Mouse (Mus musculus) liver, embryonic 14 days (tissue): Measurements from ENCODE around the gene Zfp534. TPM values are rescaled to one million over a fixed set of nuclear protein-coding genes. Genes with fewer than 3 reads are reported as not detected.

Experiments
- polyA plus RNA-seq: library from polyadenylated mRNA; depleted of rRNA; stranded (reverse); fragments of >200 nt; gene quantifications from 2 replicates; pipeline ENCODE4 v1.2.3, GENCODE M21; 2012; rRNA removed

Gene Zfp534
- not detected in 2 replicates for polyA plus RNA-seq

DNA sequence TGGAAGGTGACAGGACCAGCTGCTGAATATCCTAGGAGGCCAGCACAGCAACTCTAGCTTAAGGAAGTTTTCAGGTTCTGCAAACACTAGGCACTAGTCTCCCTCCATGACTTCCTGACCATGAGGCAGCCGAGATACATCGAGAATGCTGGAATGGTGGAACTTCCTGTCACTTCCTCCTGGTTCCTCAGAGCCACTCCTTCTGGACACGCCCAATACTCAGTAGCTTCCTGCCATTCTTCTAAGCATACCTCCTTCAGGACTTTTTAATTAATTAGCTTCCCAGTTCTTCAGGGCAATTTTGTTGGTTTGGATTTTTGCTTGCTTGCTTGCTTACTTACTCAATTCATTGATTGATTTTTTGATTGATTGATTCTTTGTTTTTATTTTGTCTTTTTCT, at the start of gene Zfp534:
Gene Zfp534 (minus strand): TSS at position 101 of the 400 bp plus-strand sequence.

DNA sequence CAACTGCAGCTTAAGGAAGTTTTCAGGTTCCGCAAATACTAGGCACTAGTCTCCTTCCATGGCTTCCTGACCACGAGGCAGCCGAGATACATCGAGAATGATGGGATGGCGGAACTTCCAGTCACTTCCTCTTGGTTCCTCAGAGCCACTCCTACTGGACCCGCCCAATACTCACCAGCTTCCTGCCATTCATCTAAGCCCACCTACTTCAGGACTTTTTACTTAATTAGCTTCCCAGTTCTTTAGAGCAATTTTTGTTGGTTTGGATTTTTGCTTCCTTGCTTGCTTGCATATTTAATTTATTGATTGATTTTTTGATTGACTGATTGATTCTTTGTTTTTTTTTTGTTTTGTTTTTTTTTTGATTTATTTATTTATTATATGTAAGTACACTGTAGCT, 59.9 kb downstream of the Zfp534 start, which contains the start of gene Zfp979:
Gene Zfp979 (minus strand): TSS at position 101 of the 400 bp plus-strand sequence.

Other genes starting within 250 kb of the Zfp534 start
- gene Zfp982, start 210.1 kb downstream of the Zfp534 start, polyA plus RNA-seq: 1.4 and 1.6 TPM in 2 replicates
- 0.12 and 0.13 TPM in 2 replicates for gene Gm16503, start 162.3 kb downstream of the Zfp534 start, polyA plus RNA-seq
- 0.01 and 0.02 TPM in 2 replicates for gene Zfp985, start 149.3 kb downstream of the Zfp534 start, polyA plus RNA-seq
- gene Zfp979, start 60.0 kb downstream of the Zfp534 start, polyA plus RNA-seq: 1.6 and 1.7 TPM in 2 replicates
- gene Zfp984, start 107.2 kb upstream of the Zfp534 start, polyA plus RNA-seq: 3.8 and 4.7 TPM in 2 replicates
- gene Zfp933, start 145.8 kb upstream of the Zfp534 start, polyA plus RNA-seq: 1.1 and 1.3 TPM in 2 replicates
- 28.8 and 34.1 TPM in 2 replicates for gene Miip, start 166.3 kb upstream of the Zfp534 start, polyA plus RNA-seq
- 2.4 and 2.8 TPM in 2 replicates for gene Fv1, start 166.4 kb upstream of the Zfp534 start, polyA plus RNA-seq
- 7.7 and 8.6 TPM in 2 replicates for gene Mfn2, start 202.2 kb upstream of the Zfp534 start, polyA plus RNA-seq
- gene Plod1, start 234.2 kb upstream of the Zfp534 start, polyA plus RNA-seq: 13.3 and 15.0 TPM in 2 replicates
- 15.9 and 18.1 TPM in 2 replicates for gene 2510039O18Rik, start 238.3 kb upstream of the Zfp534 start, polyA plus RNA-seq